Mouse (Mus musculus): Measurements from ENCODE around the gene Olfr618.
"Not testable (repeated sequence)": the region's sequence is repeated elsewhere in the genome, so short reads cannot be mapped to it uniquely, and the experiment has no call there.

The Olfr618 gene

GRCm38 (mm10) chr7:103589803-103590202 lies at the start of gene Olfr618:
Olfr618 (plus strand) TSS chr7:103590103.
- H3K9me3 ChIP-seq (ENCODE audit: low read length), result no peaks in the 10 kb centered on the region
- no peaks in the 10 kb centered on the region for H3K27me3 ChIP-seq (ENCODE audit: insufficient read depth, low read length)
- TF ChIP-seq NANOG (IDR thresholded peaks at IDR 0.05; ENCODE audit: borderline replicate concordance, low read length) (no peak), POU5F1 (IDR thresholded peaks at IDR 0.05; ENCODE audit: borderline replicate concordance, low read length) (no peak), CTCF (conservative IDR thresholded peaks at IDR 0.05; ENCODE audit: low read length) (no peak)
- no peak within 1 kb of the TSS for H3K4me3 ChIP-seq (replicated peaks; ENCODE audit: low read length)
- H3K4me1 ChIP-seq (replicated peaks; ENCODE audit: low read depth, low read length), result no peaks in the 10 kb centered on the region
- no peaks in the 10 kb centered on the region for H3K36me3 ChIP-seq (ENCODE audit: insufficient read depth, low read length)

DNA sequence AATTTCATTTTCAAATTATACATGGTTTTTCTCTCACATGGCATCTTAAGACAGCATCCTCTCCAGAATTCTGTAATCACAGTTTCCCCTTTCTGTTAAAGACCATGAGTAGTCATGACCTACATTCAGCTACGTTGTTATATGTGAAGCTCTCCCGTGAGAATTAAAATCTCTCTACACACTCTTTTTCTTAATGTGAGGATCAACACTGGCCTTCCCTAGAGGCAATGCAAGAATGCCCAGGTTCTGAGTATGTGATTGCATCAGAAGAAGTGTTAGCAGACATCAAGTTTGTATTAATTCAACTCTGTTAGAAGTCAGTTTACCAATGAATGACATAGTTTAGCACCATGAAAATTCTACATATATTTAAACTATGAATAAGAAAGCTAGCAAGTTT lies 47.3 kb upstream of the Olfr618 start, which contains the start of gene Olfr612:
Gene Olfr612 (minus strand): TSS at position 101 of the 400 bp plus-strand sequence.
- not testable (repeated sequence) for H3K27me3 ChIP-seq (ENCODE audit: insufficient read depth, low read length); H3K9me3 ChIP-seq (ENCODE audit: low read length); H3K36me3 ChIP-seq (ENCODE audit: insufficient read depth, low read length); H3K4me1 ChIP-seq (replicated peaks; ENCODE audit: low read depth, low read length); H3K4me3 ChIP-seq (replicated peaks; ENCODE audit: low read length)

DNA sequence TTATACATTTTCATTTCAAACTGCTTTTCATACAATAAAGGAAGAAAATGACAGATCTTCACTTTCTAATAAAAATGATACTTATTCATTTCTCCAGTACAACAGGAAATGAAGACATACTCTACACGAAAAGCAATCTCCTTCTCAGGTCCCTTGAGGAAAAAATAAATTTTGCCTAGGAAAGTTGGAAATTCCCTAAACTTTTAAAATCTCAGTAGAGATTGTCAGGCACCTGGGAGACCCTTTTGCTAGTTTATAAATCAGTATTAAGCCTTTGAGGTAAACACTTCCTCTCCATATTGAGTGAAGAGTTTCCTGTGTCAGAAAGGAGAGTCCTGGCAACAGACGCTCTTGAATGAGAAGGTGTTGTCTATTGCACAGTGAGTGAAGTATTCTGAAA lies 42.1 kb upstream of the Olfr618 start, which contains the start of gene Olfr613:
Gene Olfr613 (plus strand): TSS at position 301 of the 400 bp plus-strand sequence.
- no peaks in the 10 kb centered on the region for H3K9me3 ChIP-seq (ENCODE audit: low read length)
- H3K36me3 ChIP-seq (ENCODE audit: insufficient read depth, low read length), result no peaks in the 10 kb centered on the region
- H3K4me3 ChIP-seq (replicated peaks; ENCODE audit: low read length), result no peak within 1 kb of the TSS
- TF ChIP-seq POU5F1 (IDR thresholded peaks at IDR 0.05; ENCODE audit: borderline replicate concordance, low read length) (no peak), NANOG (IDR thresholded peaks at IDR 0.05; ENCODE audit: borderline replicate concordance, low read length) (no peak), CTCF (conservative IDR thresholded peaks at IDR 0.05; ENCODE audit: low read length) (no peak)
- no peaks in the 10 kb centered on the region for H3K27me3 ChIP-seq (ENCODE audit: insufficient read depth, low read length)
- no peaks in the 10 kb centered on the region for H3K4me1 ChIP-seq (replicated peaks; ENCODE audit: low read depth, low read length)

DNA sequence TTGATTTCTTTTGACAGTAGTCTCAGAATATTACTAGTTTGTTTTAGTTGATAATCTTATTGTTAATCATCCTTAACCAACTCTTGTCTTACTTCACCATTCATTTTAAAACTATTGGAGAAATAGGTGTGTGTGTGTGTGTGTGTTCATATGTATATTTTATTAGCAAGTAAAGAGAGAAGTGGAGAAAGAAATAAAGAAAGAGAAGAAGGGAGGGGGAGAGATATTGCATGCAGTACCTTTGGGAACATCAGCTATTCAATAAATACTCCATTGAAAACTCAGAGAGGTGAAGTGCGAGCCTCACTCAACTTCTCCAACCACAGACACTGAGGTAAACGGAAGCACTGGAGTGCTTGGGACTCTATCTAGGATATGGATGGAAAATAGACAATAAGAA lies 34.1 kb upstream of the Olfr618 start, which contains the start of gene Olfr615:
Gene Olfr615 (plus strand): TSS at position 301 of the 400 bp plus-strand sequence.
- Histone ChIP-seq H3K36me3 (ENCODE audit: insufficient read depth, low read length) (no peaks in the 10 kb centered on the region), H3K9me3 (ENCODE audit: low read length) (no peaks in the 10 kb centered on the region), H3K4me3 (replicated peaks; ENCODE audit: low read length) (no peak within 1 kb of the TSS), H3K4me1 (replicated peaks; ENCODE audit: low read depth, low read length) (no peaks in the 10 kb centered on the region), H3K27me3 (ENCODE audit: insufficient read depth, low read length) (no peaks in the 10 kb centered on the region)
- TF ChIP-seq POU5F1 (IDR thresholded peaks at IDR 0.05; ENCODE audit: borderline replicate concordance, low read length) (no peak), CTCF (conservative IDR thresholded peaks at IDR 0.05; ENCODE audit: low read length) (no peak), NANOG (IDR thresholded peaks at IDR 0.05; ENCODE audit: borderline replicate concordance, low read length) (no peak)

DNA sequence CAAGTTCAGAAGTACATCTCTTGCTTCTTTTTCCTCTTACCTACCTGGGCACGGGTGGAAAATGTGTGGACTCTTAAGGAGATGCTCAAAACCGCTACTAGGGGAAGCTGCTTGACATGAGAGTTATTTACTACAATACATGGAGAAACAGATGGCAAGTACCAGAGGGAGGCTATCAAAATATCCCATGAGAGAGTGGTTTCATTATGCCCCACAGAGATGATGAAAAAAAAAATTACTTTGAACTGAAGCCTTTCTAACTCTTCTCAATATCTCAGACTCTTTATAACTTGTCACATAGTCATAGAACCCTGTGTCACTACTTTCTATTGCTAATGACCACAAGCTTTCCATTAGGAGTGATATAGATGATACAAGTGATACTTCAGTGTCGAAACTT lies 20.9 kb upstream of the Olfr618 start, which contains the start of gene Olfr616:
Gene Olfr616 (minus strand): TSS at position 101 of the 400 bp plus-strand sequence.
- H3K4me1 ChIP-seq (replicated peaks; ENCODE audit: low read depth, low read length), result no peaks in the 10 kb centered on the region
- TF ChIP-seq POU5F1 (IDR thresholded peaks at IDR 0.05; ENCODE audit: borderline replicate concordance, low read length) (no peak), CTCF (conservative IDR thresholded peaks at IDR 0.05; ENCODE audit: low read length) (no peak), NANOG (IDR thresholded peaks at IDR 0.05; ENCODE audit: borderline replicate concordance, low read length) (no peak)
- no peaks in the 10 kb centered on the region for H3K9me3 ChIP-seq (ENCODE audit: low read length)
- no peaks in the 10 kb centered on the region for H3K27me3 ChIP-seq (ENCODE audit: insufficient read depth, low read length)
- H3K4me3 ChIP-seq (replicated peaks; ENCODE audit: low read length), result no peak within 1 kb of the TSS
- H3K36me3 ChIP-seq (ENCODE audit: insufficient read depth, low read length), result no peaks in the 10 kb centered on the region

DNA sequence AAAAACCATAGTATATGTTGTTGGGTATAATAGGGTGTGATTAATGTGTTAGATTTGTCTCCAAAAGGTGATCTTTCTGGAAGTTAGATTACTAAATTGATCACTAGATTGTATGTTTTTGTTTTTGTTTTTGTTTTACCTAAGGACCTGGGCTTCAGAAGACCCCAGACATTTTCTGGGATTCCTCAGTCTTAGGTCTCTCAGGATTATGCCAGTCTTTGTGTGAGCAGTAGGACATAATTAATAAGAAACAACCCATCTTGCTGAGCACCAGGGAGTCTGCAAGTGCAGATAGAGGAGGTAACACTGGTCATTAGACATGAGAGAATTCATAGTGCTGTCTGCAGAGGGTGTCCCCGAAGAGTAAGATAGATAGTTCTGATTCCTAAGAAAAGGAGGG lies 17.1 kb upstream of the Olfr618 start, which contains the start of gene Olfr617:
Gene Olfr617 (plus strand): TSS at position 301 of the 400 bp plus-strand sequence.
- H3K27me3 ChIP-seq (ENCODE audit: insufficient read depth, low read length), result no peaks in the 10 kb centered on the region
- TF ChIP-seq POU5F1 (IDR thresholded peaks at IDR 0.05; ENCODE audit: borderline replicate concordance, low read length) (no peak), CTCF (conservative IDR thresholded peaks at IDR 0.05; ENCODE audit: low read length) (no peak), NANOG (IDR thresholded peaks at IDR 0.05; ENCODE audit: borderline replicate concordance, low read length) (no peak)
- H3K4me3 ChIP-seq (replicated peaks; ENCODE audit: low read length), result no peak within 1 kb of the TSS
- H3K4me1 ChIP-seq (replicated peaks; ENCODE audit: low read depth, low read length), result no peaks in the 10 kb centered on the region
- H3K9me3 ChIP-seq (ENCODE audit: low read length), result no peaks in the 10 kb centered on the region
- H3K36me3 ChIP-seq (ENCODE audit: insufficient read depth, low read length), result no peaks in the 10 kb centered on the region

- no peak for TF ChIP-seq POU5F1 (IDR thresholded peaks at IDR 0.05; ENCODE audit: borderline replicate concordance, low read length)
- no peak for TF ChIP-seq CTCF (conservative IDR thresholded peaks at IDR 0.05; ENCODE audit: low read length)
- TF ChIP-seq NANOG (IDR thresholded peaks at IDR 0.05; ENCODE audit: borderline replicate concordance, low read length), result no peak
Observed at GRCm38 (mm10) chr7:103600275-103600674, 10.4 kb downstream of the Olfr618 start, which contains the start of gene Olfr619. Olfr619 (plus strand) TSS chr7:103600575.

DNA sequence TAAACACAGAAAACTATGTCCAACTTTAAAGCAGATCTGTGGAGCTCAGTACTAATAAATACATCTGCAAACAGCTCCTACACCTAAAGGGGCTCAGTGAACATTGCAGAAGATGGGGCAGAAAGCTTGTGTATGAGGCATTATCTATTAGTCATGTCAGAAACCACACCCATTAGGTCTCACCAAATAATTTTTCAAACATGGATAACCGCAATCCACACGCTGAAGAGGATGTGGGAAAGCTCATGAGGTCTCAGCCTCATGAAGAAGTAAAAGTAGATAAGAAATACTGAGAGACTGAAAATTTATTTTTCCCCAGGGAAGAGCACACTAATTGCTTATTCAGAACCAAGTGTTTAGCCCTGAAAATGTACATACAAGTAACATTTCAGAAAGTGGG lies 17.5 kb downstream of the Olfr618 start:
- no peaks in the 10 kb centered on the region for H3K36me3 ChIP-seq (ENCODE audit: insufficient read depth, low read length)
- no peaks in the 10 kb centered on the region for H3K27me3 ChIP-seq (ENCODE audit: insufficient read depth, low read length)
- H3K9me3 ChIP-seq (ENCODE audit: low read length), result no peaks in the 10 kb centered on the region
- TF ChIP-seq NANOG (IDR thresholded peaks at IDR 0.05; ENCODE audit: borderline replicate concordance, low read length), result no peak
- TF ChIP-seq CTCF (conservative IDR thresholded peaks at IDR 0.05; ENCODE audit: low read length), result no peak
- no peak for TF ChIP-seq POU5F1 (IDR thresholded peaks at IDR 0.05; ENCODE audit: borderline replicate concordance, low read length)
- no peak overlapping the region for H3K4me3 ChIP-seq (replicated peaks; ENCODE audit: low read length)
- H3K4me1 ChIP-seq (replicated peaks; ENCODE audit: low read depth, low read length), result no peaks in the 10 kb centered on the region

More at GRCm38 (mm10) chr7:103600275-103600674, 10.4 kb downstream of the Olfr618 start, which contains the start of gene Olfr619:
- H3K36me3 ChIP-seq (ENCODE audit: insufficient read depth, low read length), result no peaks in the 10 kb centered on the region
- H3K9me3 ChIP-seq (ENCODE audit: low read length), result no peaks in the 10 kb centered on the region
- no peaks in the 10 kb centered on the region for H3K4me1 ChIP-seq (replicated peaks; ENCODE audit: low read depth, low read length)
- no peaks in the 10 kb centered on the region for H3K27me3 ChIP-seq (ENCODE audit: insufficient read depth, low read length)
- H3K4me3 ChIP-seq (replicated peaks; ENCODE audit: low read length), result no peak within 1 kb of the TSS

GRCm38 (mm10) chr7:103612434-103612833 lies 22.5 kb downstream of the Olfr618 start, which contains the start of gene Olfr620:
Olfr620 (minus strand) TSS chr7:103612534.
- H3K4me1 ChIP-seq (replicated peaks; ENCODE audit: low read depth, low read length), result no peaks in the 10 kb centered on the region
- no peaks in the 10 kb centered on the region for H3K27me3 ChIP-seq (ENCODE audit: insufficient read depth, low read length)
- no peak within 1 kb of the TSS for H3K4me3 ChIP-seq (replicated peaks; ENCODE audit: low read length)
- H3K9me3 ChIP-seq (ENCODE audit: low read length), result peaks cover 18% of the 10 kb centered on the region
- TF ChIP-seq CTCF (conservative IDR thresholded peaks at IDR 0.05; ENCODE audit: low read length) (no peak), NANOG (IDR thresholded peaks at IDR 0.05; ENCODE audit: borderline replicate concordance, low read length) (no peak), POU5F1 (IDR thresholded peaks at IDR 0.05; ENCODE audit: borderline replicate concordance, low read length) (no peak)
- no peaks in the 10 kb centered on the region for H3K36me3 ChIP-seq (ENCODE audit: insufficient read depth, low read length)

Measured in E14TG2a.4 (cell line).